Mouse (Mus musculus): Measurements from ENCODE around the gene Arhgef19. TPM values are rescaled to one million over a fixed set of nuclear protein-coding genes. Genes with fewer than 3 reads are reported as not detected.

Arhgef19 gene
- total RNA-seq, 2 experiments from 2014 or later: 19.3 to 19.9 TPM

DNA sequence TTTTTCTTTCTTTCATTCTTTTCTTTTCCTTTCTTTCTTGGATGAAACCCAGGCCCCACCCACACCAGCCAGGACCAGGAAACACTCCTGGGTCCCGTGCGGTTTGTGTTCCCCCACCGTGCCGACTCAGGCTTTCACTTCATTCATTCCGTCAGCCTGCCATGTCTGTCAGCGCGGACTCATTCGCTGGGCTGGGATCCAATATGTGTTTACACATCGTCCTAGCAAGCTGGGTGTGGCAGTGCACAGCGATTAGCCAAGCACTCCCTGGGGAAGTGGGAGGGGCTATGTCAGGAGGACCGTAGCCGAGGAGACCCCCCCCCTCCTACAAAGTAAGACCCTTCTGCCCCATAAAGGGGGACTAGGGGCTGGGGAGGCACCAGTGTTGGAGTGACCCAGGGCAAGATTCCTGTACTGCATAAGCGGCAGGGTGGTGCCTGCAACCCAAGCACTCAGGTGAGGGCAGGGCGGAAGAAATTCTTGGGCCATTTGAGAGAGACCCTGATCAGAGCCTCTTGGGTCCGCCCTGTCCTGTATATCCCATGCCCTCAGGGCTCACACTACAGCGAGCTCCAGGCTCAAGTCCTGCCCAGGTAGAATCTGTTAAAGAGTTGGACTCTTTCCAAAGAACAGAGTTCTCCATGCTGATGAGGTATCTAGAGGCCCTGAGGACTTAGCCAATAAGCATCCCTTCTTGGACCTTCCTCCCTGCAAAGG lies 20.9 kb downstream of the Arhgef19 start:
- DNase-seq (ENCODE audit: low spot score in 2 of 2): no peak

DNA sequence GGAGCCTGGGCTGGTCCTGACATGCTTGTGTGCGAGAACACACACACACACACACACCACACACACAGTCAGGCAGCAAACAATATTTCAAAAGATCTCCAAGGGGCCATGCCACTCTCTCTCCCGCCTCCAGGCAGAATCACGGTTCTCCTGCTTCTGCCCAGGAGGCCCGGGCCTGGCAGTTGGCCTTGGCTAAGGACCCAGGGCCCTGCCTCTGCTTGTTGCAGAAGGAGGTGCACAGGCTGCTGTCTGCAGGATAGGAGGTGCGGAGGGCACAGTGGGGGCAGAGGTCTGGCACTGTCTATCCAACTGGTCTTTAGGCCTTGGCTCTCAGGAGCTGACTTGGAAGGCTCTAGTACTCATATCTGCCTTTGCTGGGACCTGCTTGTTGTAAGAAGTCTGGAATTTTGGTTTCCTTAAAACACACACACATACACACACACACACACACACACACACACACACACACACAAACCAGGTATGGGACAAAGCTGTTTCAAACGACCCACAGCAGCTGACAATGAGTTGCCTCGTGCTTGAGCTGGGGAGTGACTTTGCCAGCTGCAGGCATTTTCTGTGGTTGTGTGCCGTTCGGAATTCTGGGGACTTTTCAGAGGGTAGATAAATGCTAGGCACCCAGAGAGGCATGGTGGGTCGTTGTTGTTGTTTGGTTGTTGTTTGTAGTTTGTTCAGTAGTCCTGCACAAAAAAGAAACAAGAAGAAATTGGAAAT lies 23.8 kb downstream of the Arhgef19 start:
- DNase-seq (ENCODE audit: low spot score in 2 of 2): no peak

DNA sequence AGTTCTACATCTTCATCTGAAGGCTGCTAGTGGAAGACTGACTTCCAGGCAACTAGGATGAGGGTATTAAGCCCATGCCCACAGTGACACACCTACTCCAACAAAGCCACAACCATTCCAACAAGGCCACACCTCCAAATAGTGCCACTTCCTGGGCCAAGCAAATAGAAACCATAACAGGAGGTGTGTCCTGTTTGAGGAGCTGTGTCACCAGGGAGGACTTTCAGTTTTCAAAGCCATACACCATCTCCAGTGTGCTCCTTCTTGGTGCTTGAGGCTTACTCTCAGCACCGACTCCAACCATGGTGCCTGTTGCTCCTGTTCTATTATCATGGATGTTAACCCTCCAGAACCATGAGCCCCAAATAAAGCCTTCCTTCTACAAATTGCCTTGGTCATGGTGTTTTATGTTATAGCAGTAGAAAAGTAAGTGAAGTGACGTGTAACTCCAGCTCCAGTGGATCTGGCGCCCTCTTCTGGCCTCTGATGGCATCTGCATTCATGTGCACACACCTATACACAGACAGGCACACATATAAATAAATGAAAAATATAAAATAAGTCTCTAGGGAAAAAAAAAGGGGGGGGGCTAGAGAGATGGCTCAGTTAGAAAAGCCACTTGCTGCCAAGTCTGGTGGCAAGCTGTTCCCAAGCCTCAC lies 26.8 kb downstream of the Arhgef19 start:
- DNase-seq (ENCODE audit: low spot score in 2 of 2): no peak

DNA sequence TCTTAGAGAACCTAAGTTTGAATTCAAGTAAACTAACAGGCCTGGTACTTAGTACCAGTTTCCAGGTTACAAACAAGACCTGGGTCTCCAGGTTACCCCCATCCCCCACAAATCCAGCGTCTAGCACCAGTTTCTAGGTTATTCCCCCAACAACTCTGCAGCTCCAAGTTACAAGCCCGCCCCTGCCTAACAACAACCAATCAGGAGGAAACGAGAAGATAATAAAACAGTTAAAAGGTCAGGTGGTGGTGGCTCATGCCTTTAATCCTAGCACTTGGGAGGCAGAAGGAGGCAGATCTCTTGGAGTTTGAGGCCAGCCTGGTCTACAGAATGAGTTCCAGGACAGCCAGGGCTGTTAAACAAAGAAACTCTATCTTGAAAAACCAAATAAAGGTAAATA lies 28.0 kb downstream of the Arhgef19 start:
- no peak for DNase-seq (ENCODE audit: low spot score in 2 of 2)

DNA sequence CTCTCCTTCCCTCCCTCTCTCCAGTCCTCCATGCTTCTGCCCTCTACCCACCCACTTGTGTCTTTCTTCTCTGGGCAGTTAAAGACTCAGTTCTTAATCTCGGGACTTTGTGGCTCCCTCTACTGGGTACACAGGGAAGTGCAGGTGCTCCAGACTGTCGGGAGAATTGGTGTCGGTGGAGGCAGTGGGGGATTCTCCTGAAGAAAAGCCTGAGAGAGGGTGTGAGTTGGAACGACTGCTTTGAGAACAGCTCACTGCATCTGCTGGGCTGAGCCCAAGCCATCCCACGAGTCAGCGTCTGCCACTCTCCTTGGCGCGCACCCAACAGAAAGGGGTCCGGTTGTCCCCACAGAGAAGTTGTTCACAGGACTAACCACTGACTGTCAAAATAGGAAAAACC lies 28.5 kb downstream of the Arhgef19 start:
- peak; percentile 22 to 53 for DNase-seq (ENCODE audit: low spot score in 2 of 2)

DNA sequence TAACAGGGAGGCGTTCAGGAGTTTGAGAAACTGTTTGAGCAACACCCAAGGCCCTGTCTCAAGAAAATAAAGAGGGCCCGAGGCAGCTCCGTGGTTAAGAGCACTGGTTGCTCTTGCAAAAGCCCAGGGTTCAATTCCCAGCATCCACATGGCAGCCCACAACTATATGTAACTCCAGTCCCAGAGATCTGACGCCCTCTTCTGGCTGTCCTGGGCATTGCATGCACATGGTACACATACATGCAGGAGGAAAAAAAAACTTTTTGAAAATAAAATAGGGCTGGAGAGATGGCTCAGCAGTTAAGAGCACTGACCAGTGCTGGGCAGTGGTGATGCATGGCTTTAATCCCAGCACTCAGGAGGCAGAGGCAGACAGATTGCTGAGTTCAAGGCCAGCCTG lies 29.1 kb downstream of the Arhgef19 start:
- no peak for DNase-seq (ENCODE audit: low spot score in 2 of 2)

DNA sequence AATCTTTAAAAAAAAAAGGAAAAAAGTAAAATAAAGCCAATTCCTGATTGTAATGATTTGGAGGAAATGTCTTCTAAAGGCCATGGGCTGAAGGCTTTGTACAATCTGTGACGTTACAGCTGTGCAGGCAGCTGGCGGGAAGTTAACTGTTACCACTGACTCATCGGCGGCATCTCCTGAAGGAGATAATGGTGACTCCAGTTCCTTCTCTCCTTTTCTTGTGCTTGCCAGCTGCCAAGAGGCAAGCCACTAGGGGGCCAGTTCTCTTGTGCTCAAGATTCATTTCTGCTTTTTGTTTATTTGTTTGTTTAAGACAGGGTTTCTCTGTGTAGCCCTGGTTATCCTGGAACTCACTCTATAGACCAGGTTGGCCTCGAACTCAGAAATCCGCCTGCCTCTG lies 29.8 kb downstream of the Arhgef19 start:
- DNase-seq (ENCODE audit: low spot score in 2 of 2): no peak

DNA sequence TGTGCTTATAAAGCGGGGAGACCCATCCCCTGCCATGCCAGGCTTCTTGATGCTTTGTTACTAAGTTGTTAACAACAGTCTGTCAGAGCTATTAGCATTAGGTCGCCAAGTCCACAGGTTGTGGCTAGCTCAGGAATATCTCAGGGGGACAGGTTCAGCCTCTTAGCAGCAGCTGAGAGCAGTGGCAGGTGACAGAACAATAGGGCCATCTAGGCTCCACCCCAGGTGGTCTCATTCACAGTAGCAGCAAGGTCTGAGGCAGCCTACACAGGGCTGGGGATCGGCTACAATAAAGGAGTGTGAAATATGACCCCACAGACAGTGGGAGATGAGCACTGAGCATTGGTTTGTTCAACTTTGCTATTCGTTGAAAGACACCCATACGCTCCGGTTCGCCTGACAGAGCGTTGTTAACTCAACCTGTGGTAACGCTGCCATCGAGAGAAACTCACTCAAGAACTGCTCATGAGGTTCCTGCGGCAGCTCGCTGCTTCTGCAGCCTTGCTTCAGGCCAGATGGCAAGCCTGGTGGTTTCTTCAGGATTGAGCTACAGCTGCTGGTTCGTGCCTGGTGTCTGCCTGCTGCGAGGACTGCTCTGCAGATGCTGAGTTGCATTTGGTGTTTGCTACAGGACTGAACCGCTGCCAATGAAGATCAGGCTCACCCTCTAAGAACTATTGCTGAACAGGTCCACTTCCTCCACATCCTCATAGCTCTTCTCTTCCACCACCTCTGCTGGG lies 31.1 kb downstream of the Arhgef19 start:
- no peak for DNase-seq (ENCODE audit: low spot score in 2 of 2)

DNA sequence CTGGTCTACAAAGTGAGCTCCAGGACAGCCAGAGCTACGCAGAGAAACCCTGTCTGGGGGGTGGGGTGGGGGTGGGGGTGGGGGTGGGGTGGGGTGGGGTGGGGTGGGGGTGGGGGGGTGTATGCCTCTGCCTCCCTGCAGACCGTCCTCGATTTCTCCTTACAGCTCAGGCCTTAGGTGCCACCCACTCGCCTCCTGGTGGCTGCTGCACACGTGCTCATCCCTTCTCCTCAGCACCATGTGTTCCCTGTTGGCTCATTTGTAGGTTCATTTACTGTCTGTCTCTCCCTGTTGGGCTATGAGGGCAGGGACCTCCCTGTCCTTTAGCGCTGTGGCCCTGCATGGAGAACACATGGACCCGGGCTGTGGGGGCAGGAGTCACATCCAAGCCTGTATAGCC lies 31.9 kb downstream of the Arhgef19 start:
- DNase-seq (ENCODE audit: low spot score in 2 of 2): no peak

DNA sequence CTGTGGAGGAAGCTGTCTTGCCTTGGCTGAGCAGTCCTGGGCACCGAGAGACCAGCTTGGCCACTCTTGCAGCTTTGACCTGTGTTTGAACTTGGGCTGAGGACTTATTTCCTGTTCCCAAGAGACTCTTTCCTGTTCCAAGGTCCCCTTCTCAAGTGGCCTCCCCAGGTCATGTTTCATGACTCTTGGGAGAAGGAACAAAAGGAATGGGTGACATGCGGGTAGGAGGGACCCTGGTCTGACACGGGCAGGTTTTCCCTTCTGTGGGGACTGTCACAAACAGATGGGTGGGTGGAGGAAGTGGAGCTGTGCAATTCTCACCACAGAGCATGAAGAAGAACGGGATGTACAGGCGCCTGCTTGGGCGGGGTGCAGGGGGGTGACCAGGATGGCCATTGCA lies 32.4 kb downstream of the Arhgef19 start:
- DNase-seq (ENCODE audit: low spot score in 2 of 2): no peak

DNA sequence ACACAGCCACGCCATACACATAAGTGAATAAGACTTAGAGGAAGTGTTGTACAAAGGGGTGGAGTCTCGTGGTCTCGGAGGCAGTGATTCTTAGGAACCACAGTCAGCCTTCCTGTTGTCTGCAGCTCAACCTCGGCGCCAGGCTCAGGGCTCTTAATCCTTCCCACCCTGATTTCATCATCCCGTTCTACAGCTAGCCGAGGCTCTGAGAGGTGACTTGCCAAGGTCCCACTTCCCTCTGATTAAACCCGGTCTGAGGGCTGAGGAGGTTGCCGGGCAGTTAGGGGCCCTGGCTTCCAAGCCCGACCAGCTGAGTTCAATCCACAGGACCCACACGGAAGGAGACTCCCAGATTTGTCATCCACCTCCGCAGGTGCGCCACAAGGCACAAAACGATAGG lies 33.6 kb downstream of the Arhgef19 start:
- no peak for DNase-seq (ENCODE audit: low spot score in 2 of 2)

DNA sequence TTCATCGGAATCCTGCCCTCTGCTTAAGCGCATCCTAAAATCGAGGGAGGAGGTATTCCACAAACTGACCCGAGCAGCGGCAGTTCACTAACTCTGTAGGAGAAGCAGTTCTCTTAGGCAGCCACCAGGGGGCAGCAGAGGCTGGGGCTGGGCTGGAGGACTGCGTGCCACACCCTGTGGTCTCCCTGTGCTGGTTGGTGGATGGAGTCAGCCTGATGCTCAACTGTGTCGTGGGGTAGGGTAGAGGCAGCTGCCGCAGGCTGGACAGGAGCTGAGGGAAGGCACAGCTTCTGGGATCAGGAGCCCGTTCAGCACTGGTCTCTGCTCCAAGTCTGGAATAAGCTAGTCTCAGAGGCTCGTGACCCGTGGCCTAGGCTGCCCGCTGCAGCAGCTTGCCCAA lies 34.0 kb downstream of the Arhgef19 start:
- DNase-seq (ENCODE audit: low spot score in 2 of 2): peak; percentile 55 to 59

DNA sequence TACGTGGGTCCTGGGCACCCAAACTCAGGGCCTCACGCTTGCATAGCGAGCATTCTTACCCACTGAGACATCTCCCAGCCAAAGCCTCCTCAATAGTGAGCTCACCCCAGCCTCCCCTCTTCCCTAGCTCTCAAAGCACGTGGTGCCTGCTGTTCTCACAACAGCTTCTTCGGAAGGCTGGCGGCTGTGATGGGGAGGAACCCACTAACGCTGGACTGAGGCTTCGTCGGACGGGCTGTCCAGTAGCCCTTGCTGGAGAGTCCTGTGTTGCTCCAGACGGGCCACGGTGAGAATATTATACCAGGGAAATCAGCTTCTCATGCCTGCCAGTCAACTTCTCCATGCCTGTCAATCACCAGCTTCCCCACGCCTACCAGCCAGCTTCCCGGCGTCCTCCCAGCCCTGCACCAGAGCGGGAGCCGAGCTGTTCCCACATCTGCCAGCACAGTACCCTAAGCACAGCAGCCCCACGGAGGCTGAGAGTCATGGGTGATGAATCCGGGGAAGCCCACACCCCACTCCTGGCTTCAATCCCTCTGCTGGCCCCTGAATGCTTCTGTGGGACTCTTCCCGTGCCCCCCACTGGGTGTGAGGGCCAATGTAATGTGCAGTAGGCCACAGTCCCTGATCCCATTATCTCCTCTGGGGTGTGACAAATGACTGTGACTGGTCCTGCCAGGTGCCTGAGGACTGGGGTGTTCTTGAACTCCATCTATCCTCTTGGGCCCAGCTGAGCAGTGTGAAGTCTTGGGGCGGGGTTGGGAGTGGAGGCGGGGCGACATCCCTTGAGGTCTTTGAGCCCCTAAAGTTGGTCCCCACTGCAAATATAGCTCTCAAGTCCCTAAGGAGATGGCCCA lies 35.4 kb downstream of the Arhgef19 start:
- DNase-seq (ENCODE audit: low spot score in 2 of 2): no peak

DNA sequence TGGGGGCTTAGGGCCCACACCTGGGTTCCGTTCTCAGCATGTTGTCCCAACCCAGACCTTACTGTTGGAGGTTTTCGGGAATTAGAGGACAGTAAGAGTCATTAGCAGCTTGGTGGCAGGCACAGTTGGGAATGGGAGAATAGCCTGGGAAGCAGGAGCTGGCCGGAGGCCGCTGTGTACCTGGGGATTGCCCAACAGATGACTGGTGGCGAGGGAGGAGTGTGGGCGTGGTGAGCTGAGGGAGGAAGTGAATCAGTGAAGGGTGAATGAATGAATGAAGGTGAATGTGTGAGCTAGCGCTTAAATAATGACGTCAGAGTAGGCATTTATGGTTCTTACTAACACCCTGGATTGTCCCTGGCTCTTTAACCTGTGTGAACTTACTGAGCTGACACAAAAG lies 37.9 kb downstream of the Arhgef19 start:
- no peak for DNase-seq (ENCODE audit: low spot score in 2 of 2)

DNA sequence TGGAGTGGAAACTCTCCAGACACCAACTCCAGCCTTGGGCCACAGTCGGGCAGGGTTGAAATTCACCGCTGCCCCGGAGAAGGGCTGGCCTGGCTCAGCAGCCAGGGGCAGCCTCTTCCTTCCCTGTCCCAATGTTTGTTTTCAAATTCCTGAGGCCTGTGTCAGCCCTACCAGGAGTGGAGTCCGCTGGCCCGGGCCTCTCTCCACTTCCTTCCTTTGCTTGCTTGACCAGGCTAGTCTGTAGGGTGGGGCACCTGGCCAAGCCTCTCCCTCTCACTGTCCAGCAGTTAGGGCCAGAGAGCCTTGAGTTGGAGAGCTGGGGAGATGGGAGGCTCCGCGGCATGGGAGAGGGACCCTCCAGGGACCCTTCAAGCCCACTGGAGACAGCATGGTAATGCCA lies 38.9 kb downstream of the Arhgef19 start:
- DNase-seq (ENCODE audit: low spot score in 2 of 2): no peak

DNA sequence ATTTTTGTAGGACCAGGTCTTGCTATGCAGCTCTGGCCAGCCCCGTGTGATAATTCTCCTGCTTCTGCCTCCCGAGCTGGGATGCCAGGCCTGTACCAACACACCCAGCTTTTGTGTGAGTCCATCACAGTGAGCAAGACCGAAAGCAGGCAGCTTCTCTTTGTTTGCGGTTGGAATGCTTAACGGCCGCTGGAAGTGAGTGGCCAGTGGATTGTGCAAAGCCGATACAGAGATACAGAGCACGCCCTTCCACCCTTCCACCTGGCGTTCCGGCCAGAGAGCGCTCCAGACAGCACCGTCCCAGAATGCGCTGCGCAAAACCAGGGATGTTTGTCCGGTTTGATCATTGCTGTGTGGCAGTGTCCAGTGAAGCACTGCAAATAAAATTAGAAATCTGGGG lies 40.0 kb downstream of the Arhgef19 start:
- no peak for DNase-seq (ENCODE audit: low spot score in 2 of 2)

DNA sequence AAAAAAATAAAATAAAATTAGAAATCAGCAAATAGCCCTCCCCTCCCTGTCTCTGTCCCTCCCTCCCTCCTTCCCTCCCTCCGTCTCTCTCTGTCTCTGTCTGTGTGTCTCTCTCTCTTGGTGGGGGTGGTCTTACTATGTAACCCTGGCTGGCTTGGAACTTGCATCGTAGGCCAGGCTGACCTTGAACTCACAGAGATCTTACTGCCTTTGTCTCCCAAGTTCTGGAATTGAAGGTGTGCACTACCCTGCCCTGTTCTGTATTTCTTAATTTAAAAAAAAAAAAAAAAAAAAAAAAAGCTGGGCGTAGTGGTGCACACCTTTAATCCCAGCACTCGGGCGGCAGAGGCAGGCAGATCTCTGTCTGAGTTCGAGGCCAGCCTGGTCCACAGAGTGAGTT lies 40.5 kb downstream of the Arhgef19 start:
- DNase-seq (ENCODE audit: low spot score in 2 of 2): no peak

DNA sequence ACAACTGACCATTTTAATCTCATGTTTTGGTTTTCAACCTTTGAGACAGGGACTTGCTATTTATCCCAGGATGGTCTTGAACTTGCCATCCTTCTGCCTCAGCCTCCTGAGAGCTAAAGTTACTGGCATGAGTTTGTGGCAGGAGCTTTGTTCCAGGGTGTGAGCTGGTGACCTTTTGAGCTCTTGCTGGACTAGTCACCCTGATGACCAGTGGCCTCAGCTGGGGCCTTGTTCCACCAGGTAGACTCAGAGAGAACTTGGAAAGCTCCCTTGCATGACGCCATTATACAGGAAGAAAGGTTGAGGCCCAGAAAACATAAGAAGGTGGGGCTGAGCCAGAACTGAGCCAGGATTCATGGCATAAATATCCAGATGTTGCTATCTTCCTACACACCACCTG lies 41.2 kb downstream of the Arhgef19 start:
- DNase-seq (ENCODE audit: low spot score in 2 of 2): no peak

DNA sequence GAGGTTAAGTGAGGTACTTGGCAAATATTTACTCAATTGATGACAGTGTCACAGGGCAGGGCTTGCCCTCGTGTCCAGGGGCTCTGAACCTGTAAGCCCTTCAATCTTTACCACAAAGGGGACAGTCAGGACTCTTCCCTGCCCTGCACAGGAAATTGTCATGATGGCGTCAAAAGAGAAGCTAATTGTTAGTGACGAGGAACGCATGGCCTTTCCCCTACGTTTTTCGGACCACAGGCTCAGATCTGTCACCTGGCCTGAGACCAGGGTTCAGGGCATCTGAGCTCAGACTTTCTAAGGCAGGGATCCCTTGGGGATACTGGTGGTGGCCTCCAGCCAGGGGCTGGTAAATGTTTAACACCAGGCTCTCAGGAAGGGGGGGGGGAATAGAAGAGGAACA lies 41.9 kb downstream of the Arhgef19 start:
- DNase-seq (ENCODE audit: low spot score in 2 of 2): no peak

DNA sequence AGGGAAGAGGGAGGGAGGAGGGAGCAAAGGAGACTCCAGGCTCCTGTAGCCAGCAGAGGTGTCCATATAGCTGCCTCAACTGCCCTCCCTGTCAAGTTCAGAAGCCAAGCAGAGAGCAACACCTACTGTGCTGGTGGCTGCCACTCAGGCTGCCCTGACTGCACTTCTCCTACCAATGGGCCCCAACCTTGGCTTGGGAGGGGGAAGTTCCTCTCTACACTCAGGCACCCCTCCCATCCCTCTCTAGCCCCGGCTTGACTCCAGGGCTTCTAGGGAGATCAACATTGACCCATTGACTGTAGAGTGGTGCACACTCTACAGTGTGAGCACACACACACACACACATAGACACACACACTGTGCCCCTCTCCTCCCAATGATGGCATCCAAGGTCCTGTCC lies 42.3 kb downstream of the Arhgef19 start:
- no peak for DNase-seq (ENCODE audit: low spot score in 2 of 2)

DNA sequence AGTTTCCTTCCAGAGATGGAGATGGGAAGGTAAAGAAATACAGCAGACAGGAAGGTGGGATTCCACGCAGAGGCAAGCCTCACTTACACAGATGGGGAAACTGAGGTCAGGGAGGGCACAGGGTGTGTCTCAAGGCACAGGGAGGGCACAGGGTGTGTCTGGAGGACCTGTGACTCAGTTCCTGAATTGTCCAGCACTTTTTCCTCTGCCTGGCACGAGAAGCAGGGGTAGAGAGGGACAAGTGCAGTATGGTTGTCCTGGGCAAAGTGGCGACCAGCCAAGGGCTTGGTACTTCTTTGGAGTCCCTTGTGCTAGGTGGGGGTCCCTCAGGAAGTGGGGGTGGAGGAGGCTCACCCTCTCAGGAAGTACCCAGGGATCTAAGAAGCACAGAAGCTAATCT lies 42.8 kb downstream of the Arhgef19 start:
- no peak for DNase-seq (ENCODE audit: low spot score in 2 of 2)
